9 mouse cellular contexts compared by ENCODE assay signal in the genomic region with DNA sequence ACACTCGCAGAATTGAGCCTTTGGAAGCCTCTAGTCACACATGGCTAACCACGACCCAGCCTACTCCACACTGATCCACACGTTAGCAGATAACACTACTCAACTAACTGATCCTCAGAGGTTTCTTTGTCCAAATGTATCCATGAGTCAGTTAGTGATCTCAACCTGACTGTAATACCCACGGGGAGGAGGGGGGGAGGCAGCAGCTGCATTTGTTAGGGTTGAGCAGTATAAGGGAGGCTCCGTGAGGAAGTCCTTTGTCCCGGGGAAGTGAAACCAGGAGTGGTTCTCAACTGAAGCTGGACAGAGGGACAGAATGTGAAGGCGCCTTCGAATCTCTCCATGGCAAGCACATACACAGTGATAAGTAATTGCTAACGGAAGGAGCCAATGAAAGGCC. TPM values are rescaled to one million over a fixed set of nuclear protein-coding genes. Genes with fewer than 3 reads are reported as not detected.
A peak's percentile ranks its signal among the peaks of the same experiment; 100 is the strongest.
DNase-seq lines count a peak whose midpoint lies in the region; ATAC-seq lines count a peak whose summit lies in the region.
"Had no signal": no experiment of that assay in that cellular context is flagged by ENCODE, and none has a peak within 500 bp of the region (broad histone marks: within the 10 kb centered on the region; RNA-seq: fewer than 3 reads in every experiment).

No protein-coding gene starts in this region.

- H3K36me3 ChIP-seq in embryonic facial prominence, embryonic 13.5 days: no peaks in the 10 kb centered on the region; the same call in 1 of the 2 replicates
- peaks cover 57% of the 10 kb centered on the region for H3K36me3 ChIP-seq in megakaryocyte, embryonic 14.5 days (replicated peaks; ENCODE audit: low read length)
- H3K36me3 ChIP-seq in kidney, embryonic 14.5 days (ENCODE audit: control insufficient read depth, insufficient read depth, low read length): no peaks in the 10 kb centered on the region

- no peaks in the 10 kb centered on the region for H3K27me3 ChIP-seq in embryonic facial prominence, embryonic 13.5 days
- H3K27me3 ChIP-seq in megakaryocyte, embryonic 14.5 days (replicated peaks): no peaks in the 10 kb centered on the region
- no peaks in the 10 kb centered on the region for H3K27me3 ChIP-seq in kidney, embryonic 14.5 days (ENCODE audit: control insufficient read depth, insufficient read depth, low read length)

- H3K4me2 ChIP-seq in embryonic facial prominence, embryonic 13.5 days: peak overlapping the region; percentile 70
- H3K4me2 ChIP-seq in kidney, embryonic 14.5 days (replicated peaks; ENCODE audit: low read depth, low read length): no peak overlapping the region

- peak overlapping the region; percentile 48; the same call in 1 of the 2 replicates for H3K27ac ChIP-seq in embryonic facial prominence, embryonic 13.5 days
- H3K27ac ChIP-seq in kidney, embryonic 14.5 days (ENCODE audit: low read depth, low read length): no peak overlapping the region

- H3K4me3 ChIP-seq in embryonic facial prominence, embryonic 13.5 days: peak overlapping the region; percentile 93
- peak overlapping the region; percentile 73 for H3K4me3 ChIP-seq in megakaryocyte, embryonic 14.5 days (replicated peaks)
- H3K4me3 ChIP-seq in kidney, embryonic 14.5 days (ENCODE audit: low read length): no peak overlapping the region

- H3K9me3 ChIP-seq in embryonic facial prominence, embryonic 13.5 days: no peaks in the 10 kb centered on the region
- no peaks in the 10 kb centered on the region for H3K9me3 ChIP-seq in megakaryocyte, embryonic 14.5 days
- H3K9me3 ChIP-seq in kidney, embryonic 14.5 days (ENCODE audit: control insufficient read depth, low read length): no peaks in the 10 kb centered on the region

- DNase-seq in gastrocnemius, adult 18-20 months (ENCODE audit: low spot score): peak; percentile 67
- no peak for DNase-seq in gastrocnemius, postnatal 10 days
- DNase-seq in heart, postnatal 14 days: peak; percentile 49 to 52
- DNase-seq in kidney, postnatal 14 days: no peak
- no peak for DNase-seq in urinary bladder, postnatal 10 days (ENCODE audit: low spot score)

- 58% methylated on average over 9 of the region's 9 CpGs for WGBS in embryonic facial prominence, embryonic 13.5 days
- 70% methylated on average over 9 of the region's 9 CpGs for WGBS in kidney, embryonic 14.5 days

- H3K9ac ChIP-seq in embryonic facial prominence, embryonic 13.5 days: 0 out of 2 replicates have a peak overlapping the region, but pooled peaks have one; percentile 7
- H3K9ac ChIP-seq in kidney, embryonic 14.5 days (ENCODE audit: low read depth, low read length): no peak overlapping the region

- no peak for ATAC-seq in embryonic facial prominence, embryonic 13.5 days (ENCODE audit: insufficient number of reproducible peaks, insufficient read depth, low FRiP score, low TSS enrichment, low read depth)
- no peak for ATAC-seq in kidney, embryonic 14.5 days (ENCODE audit: low FRiP score, low TSS enrichment)

- intact Hi-C loops in heart, postnatal 14 days (cut with DNase I): no loop called here

- peaks cover 67% of the 10 kb centered on the region for H3K4me1 ChIP-seq in embryonic facial prominence, embryonic 13.5 days
- peaks cover 90% of the 10 kb centered on the region for H3K4me1 ChIP-seq in megakaryocyte, embryonic 14.5 days
- peaks cover 14% of the 10 kb centered on the region for H3K4me1 ChIP-seq in kidney, embryonic 14.5 days (ENCODE audit: control insufficient read depth, insufficient read depth, low read length)

RNA-seq across cellular contexts. Expression of a gene that starts 2.8 kb away (rescaled TPM):
- 1 to 10 TPM; 6.3 to 7.9 TPM for total RNA-seq in gastrocnemius, adult 18-20 months (2021)
- 10 to 100 TPM; 21.5 to 27.6 TPM for total RNA-seq in gastrocnemius, postnatal 10 days (2021)
- 19.9 and 23.4 TPM in 2 replicates for polyA plus RNA-seq in embryonic facial prominence, embryonic 13.5 days (2015; fragmentation: Nextera tagmentation; extraction: Ambion mirVana)
- 10 to 100 TPM; 18.8 to 19.4 TPM for total RNA-seq in heart, postnatal 14 days (2021)
- 310 and 704 TPM in 2 replicates for polyA plus RNA-seq in megakaryocyte, embryonic 14.5 days (2012; ENCODE audit: insufficient read depth, low replicate concordance)
- 8.3 and 12.9 TPM in 2 replicates for polyA plus RNA-seq in kidney, embryonic 14.5 days (2014; fragmentation: Nextera tagmentation; extraction: Ambion mirVana)

RNA-seq across cellular contexts. Expression of a gene that starts 53.4 kb away (rescaled TPM):
- total RNA-seq in gastrocnemius, adult 18-20 months (2021): 1 to 10 TPM; 6.0 to 6.1 TPM
- total RNA-seq in gastrocnemius, postnatal 10 days (2021): 10 to 100 TPM; 31.7 to 37.0 TPM
- 1.5 and 3.2 TPM in 2 replicates for polyA plus RNA-seq in embryonic facial prominence, embryonic 13.5 days (2015; fragmentation: Nextera tagmentation; extraction: Ambion mirVana)
- not detected for total RNA-seq in heart, postnatal 14 days (2021)
- polyA plus RNA-seq in megakaryocyte, embryonic 14.5 days (2012; ENCODE audit: insufficient read depth, low replicate concordance): not detected in 2 replicates
- polyA plus RNA-seq in kidney, embryonic 14.5 days (2014; fragmentation: Nextera tagmentation; extraction: Ambion mirVana): 0.35 and 0.86 TPM in 2 replicates
- polyA plus RNA-seq: urinary bladder, adult 2 months had no signal

Comparison
In these comparisons a context has a peak if more than half of its experiments do, and no peak if none do; other contexts are left out.
1. DNase-seq: peak in gastrocnemius, adult 18-20 months (single experiment) and heart, postnatal 14 days (2 of 2); none in gastrocnemius, postnatal 10 days (single experiment), kidney, postnatal 14 days (single experiment) and urinary bladder, postnatal 10 days (single experiment).
2. RNA of a gene that starts 53.4 kb away (total RNA-seq): 31.7 to 37.0 TPM in gastrocnemius, postnatal 10 days and 6.0 to 6.1 TPM in gastrocnemius, adult 18-20 months; not detected in heart, postnatal 14 days; every median in the first group is over 4 times any median in the second.